Mouse (Mus musculus): ENCODE measurements around the gene Supt3.

Gene Supt3

DNA sequence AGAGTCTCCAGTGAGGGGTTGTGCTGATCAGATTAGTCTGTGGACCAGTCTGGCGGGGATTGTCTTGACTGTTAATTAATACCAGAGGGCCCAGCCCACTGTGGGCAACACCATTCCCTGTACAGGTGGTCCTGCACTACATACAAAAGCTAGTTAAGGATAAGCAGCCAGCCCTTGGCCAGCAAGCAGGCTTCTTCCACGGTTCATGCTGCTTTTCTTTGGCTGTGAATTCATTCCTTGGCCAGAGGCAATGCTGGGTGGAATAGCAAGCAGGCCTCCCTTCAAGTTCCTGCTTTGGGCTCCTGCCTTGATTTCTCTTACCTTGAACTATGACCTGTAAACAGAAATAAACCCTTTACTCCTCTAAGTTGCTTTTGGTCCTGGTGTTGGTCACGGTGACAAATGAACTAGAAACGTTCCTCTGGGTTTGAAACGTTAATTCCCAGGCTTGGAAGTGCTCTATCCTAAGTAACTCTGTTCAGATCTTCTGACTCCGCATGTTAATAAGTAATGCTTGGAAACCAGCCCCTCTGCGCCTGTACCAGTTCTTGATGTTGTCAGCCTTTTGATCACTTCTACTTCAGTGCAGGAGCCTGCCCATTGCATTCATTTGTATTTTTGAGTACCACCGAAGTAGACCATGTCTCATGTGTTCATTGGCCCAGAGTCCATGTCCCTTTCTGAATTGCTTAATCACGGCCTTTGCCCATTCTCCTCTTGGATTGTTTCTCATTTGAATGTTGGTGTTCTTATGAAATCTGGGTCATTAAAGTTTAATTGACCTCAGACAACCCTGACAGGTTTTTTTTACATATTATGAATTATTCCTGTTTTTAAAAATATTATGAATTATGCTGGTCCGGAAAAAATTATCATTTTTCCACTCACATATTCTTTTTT is 356.8 kb downstream of the Supt3 start:
- DNase-seq (ENCODE audit: low read depth): no peak

DNA sequence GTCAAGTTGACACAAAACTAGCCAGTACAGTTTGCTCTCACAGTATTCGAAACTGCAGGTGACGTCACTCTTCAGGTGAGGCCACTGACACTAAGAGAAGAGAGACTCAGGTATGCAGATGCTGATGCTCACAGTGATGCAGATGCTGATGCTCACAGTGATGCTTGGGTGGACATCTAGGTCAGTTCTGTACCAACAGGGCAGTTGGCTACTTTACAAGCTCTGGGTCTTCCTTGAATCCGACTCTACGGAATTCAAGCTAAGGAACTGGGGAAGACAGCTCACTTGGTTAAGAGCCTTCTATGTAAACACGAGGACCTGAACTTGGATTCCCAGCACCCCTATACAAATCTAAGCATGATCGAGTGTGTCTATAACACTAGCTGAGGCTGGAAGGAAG is 359.5 kb downstream of the Supt3 start:
- no peak for DNase-seq (ENCODE audit: low read depth)

DNA sequence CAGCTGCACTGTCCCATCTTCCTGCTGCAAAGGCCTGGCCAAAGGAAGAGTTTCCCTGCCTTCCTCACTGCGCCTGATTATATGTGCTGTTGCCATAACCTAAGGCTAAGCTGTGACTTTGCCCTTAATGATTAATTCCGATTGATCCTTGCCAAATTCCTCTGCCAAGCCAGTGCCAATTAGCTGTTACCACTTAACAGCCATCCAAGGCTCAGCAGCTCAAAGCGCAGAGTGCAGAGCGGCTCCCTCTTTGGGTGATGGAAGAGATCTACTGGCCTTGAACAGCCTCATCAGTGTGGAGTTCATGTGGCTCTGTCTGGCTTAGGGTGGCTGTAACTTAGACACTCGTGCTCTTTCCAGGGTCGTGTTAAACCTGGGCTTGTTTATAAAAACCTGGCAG is 366.1 kb downstream of the Supt3 start:
- DNase-seq (ENCODE audit: low read depth): no peak

DNA sequence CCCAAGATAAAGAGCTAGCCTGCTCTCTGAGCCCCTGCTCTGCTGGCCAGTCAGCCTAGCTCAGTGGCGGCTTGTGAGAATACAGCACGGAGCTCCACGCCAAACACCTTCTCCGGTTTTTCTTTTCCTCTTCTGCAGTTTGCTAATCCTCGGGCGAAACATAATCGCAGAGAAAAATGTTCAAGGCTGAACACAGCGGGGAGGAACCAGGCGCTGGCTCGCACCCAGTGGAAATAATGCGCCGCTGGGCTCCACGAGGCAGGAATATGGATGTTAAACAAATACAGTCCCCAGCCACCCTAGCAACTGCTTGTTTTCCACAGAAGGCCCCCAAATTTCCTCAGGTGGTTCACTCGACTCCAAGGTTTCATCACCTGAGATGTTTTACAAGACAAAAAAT is 367.7 kb downstream of the Supt3 start:
- DNase-seq (ENCODE audit: low read depth): no peak

DNA sequence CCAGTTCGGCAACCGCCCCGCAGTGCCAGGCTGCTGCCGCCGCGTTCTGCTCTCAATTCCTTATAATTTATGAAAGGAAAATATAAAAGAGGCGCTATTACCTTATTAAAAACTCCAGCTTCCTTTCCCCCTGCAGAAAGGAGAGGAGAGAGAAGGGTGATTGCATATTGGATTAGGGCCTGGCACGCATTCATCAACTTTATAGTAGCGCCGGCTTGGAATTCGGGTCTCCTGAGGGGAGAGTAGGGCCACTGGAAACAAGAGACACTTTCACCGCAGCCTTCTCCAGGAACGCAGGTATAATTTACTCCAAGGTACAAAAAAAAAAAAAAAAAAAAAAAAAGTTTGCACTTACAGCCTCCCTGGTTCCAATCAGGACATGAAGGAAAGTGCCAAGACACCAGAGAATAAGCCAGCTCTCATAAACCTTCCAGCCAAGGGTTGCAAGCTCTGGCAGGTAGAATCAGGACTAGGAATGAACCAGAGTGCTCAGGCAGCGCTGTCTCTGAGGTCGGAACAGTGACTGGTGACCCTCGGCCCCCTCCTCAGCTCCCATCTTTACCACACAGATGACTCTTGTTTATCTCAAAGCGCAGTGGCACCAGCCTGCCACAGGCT is 374.5 kb downstream of the Supt3 start:
- no peak for DNase-seq (ENCODE audit: low read depth)

DNA sequence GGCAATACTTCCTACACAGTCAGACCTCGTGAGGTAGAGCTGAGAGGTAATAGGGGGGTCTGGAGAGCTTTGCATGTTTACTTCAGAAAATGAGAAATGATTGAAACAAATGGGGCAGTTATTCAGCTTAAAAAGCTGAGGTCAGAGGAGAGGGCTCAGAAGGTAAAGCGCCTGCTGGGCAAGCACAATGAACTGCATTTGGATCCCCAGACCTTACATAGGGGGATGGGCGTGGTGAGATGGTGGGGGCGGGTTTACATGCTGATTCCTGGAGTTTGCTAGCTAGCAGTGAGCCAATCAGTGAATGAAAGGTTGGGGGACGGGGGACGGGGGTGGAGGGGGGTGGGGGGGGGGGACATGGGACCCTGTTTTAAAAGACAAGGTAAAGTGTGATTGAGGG is 376.8 kb downstream of the Supt3 start:
- no peak for DNase-seq (ENCODE audit: low read depth)

DNA sequence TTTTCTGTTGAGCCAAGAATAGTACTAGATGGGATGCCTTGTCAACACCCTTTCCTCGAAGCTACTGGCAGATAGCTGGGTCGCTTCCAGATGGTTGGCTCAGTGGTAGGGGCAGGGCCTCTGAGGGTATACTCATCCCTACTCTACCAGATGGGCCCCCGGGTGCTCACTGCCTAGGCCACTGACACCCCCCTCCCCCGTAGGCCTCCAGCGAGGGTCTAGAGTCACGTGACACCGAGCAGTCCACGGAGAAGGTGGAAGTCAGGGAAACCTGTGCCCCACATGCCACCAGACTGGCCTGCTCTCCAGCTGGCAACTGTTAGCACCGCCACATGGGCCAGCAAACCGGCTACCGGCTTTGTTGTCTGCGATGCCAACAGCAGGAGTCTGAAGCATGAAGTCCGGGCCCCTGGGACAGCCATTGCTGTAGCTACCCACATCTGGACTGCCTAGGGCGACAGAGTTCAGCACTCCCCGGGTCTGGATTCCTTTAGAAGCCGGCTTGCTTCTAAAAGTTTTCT is 381.3 kb downstream of the Supt3 start:
- no peak for DNase-seq (ENCODE audit: low read depth)

DNA sequence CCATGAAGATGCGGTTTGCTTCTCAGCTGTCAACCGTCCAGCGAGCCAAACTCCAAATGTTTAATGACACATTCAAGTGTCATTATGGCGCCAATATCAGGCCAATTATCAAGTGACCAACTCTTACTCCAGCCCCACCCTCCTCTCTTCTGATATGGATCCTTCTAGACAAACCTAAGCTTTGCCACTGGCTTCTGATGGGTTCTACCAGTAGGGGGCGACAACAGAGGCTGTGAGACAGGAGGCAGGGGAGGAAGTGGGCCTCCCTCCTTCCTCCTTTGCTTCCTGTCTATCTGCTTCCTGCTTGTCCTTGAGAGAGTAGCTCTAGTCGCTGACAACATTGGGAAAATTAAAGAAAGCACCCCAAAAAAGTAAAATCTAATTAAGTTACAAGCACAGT is 383.7 kb downstream of the Supt3 start:
- no peak for DNase-seq (ENCODE audit: low read depth)

DNA sequence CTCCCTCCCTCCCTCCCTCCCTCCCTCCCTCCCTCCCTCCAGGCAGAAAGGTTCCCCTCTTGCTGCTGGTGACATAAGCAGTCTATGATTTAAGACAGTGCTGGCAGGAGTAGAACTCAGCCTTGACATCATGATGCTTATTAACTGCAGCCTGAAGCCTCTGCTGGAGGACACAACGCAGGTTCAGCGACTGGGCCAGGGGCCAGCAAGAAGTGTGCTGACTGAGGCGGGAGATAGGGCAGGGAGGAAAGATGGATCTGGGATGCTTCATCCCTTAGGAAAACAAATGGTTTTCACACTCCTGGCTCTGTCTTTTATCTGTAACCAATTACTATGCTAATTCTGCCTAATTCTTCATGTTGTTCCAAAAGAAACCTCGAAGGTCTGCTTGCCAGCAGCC is 388.8 kb downstream of the Supt3 start:
- DNase-seq (ENCODE audit: low read depth): no peak

All from c-Kit-positive CD71-positive TER-119-negative erythroid progenitor cells, embryonic 14.5 days (primary cell).